Mouse (Mus musculus): ENCODE measurements around the gene Gm960.

Gm960 gene

DNA sequence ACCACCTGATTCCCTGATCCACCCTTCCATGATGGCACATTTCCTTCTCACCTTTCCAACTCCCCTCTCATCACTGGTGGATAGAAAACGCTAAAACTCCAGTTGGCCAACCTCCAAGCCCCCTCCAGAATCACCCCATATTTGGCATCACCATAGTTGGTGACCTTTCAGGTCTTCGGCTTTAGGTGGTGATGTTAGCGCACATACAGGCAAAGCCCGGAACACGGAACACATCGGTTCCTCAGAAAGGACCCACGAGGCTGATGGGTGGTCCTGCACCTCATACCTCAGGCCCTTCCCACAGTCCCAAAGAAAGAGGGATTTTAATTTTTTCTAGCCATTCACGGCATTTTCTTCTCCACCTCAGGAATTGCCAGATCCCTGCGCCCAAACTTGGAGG, 747 bp downstream of the Gm960 start:
- H3K27me3 ChIP-seq (ENCODE audit: control insufficient read depth, insufficient read depth, low read length, poor library complexity, severe bottlenecking): no peaks in the 10 kb centered on the region
- no peaks in the 10 kb centered on the region for H3K36me3 ChIP-seq (ENCODE audit: control insufficient read depth, insufficient read depth, low read length, poor library complexity, severe bottlenecking)
- DNase-seq (ENCODE audit: low read depth, low spot score): no peak

DNA sequence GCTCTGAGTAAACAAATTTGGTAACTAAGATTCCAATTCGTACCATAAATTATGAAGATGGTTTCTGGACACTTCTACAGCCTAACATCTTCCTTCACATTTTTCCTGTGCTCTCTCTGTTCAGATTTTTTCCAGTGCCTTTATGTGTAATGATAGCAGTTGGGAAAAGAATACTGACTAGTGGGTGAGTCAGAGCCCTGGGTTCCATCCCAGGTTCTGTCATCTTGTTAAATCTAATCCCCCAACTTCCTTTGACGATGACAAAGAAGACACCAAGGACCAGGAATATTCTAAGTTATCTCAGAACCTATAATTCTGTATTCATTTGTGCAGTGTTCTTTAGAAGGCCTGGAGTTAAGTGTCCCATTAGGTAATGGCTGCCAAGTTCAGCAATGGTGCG, 1.3 kb downstream of the Gm960 start:
- DNase-seq (ENCODE audit: low read depth, low spot score): no peak

GRCm38 (mm10) chr19:4694346-4694745, 4.1 kb downstream of the Gm960 start:
- Histone ChIP-seq H3K36me3 (ENCODE audit: control insufficient read depth, insufficient read depth, low read length, poor library complexity, severe bottlenecking) (no peaks in the 10 kb centered on the region), H3K27me3 (ENCODE audit: control insufficient read depth, insufficient read depth, low read length, poor library complexity, severe bottlenecking) (no peaks in the 10 kb centered on the region)
- DNase-seq (ENCODE audit: low read depth, low spot score): no peak

More for the DNA sequence above, 1.3 kb downstream of the Gm960 start:
- Histone ChIP-seq H3K27me3 (ENCODE audit: control insufficient read depth, insufficient read depth, low read length, poor library complexity, severe bottlenecking) (no peaks in the 10 kb centered on the region), H3K36me3 (ENCODE audit: control insufficient read depth, insufficient read depth, low read length, poor library complexity, severe bottlenecking) (no peaks in the 10 kb centered on the region)

DNA sequence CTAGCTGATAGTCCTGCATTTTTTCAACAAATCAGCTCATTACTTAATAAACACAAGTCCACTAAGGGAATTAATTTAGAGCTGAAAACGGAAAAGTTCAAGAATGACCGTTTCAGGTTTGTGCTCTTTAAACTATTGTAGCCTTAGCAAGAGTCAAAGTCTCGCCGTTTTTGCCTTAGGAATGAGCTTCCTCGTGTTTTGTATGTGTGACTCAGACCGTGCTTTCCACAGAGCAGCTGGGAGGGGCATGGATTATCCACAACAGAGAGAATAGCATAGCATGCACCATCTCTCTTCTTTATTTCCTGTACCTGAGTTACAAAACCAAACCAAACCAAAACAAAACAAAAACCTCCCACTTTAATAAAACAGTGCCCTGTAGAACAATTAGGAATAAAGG, 26.1 kb downstream of the Gm960 start:
- DNase-seq (ENCODE audit: low read depth, low spot score): no peak
- H3K27me3 ChIP-seq (ENCODE audit: control insufficient read depth, insufficient read depth, low read length, poor library complexity, severe bottlenecking): no peaks in the 10 kb centered on the region
- H3K36me3 ChIP-seq (ENCODE audit: control insufficient read depth, insufficient read depth, low read length, poor library complexity, severe bottlenecking): no peaks in the 10 kb centered on the region

DNA sequence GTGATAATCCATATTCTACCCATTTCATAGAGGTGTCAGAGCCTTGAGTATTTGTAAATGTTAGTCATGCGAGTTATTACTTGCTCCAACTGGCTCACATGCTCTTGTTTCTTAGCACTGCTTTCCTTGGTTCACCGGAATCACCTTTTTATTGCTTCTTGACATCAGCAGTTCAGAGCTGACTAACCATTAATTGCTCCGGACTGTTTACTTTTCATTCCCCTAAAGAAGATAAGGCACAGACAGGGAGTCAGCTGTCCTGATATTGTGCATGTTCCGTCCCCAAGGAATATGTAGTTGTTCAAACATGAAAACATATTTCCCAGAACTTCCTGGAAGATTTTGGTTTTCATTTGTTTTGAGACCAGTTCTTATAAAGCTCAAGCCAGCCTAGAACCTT, 27.7 kb downstream of the Gm960 start:
- H3K36me3 ChIP-seq (ENCODE audit: control insufficient read depth, insufficient read depth, low read length, poor library complexity, severe bottlenecking): no peaks in the 10 kb centered on the region
- DNase-seq (ENCODE audit: low read depth, low spot score): no peak

DNA sequence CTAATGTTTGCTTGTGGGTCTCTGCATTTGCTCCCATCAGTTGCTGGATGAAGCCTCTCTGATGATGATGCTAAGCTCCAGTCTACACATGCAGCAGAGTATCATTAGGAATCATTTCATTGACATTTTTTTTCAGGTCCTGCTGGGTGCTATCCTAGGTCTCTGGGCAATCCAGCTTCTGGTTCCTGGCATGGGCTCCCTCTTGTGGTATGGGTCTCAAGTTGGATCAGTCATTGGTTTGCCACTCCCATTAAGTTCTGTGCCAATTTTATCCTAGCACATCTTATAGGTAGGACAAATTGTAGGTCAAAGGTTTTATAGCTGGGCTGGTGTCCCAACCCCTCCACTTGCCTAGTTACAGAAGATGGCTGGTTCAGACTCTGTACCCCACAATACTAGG, 31.7 kb downstream of the Gm960 start:
- Histone ChIP-seq H3K36me3 (ENCODE audit: control insufficient read depth, insufficient read depth, low read length, poor library complexity, severe bottlenecking) (no peaks in the 10 kb centered on the region), H3K27me3 (ENCODE audit: control insufficient read depth, insufficient read depth, low read length, poor library complexity, severe bottlenecking) (no peaks in the 10 kb centered on the region)
- peak; percentile 4 for DNase-seq (ENCODE audit: low read depth, low spot score)

More for the DNA sequence above, 27.7 kb downstream of the Gm960 start:
- no peaks in the 10 kb centered on the region for H3K27me3 ChIP-seq (ENCODE audit: control insufficient read depth, insufficient read depth, low read length, poor library complexity, severe bottlenecking)

- Histone ChIP-seq H3K36me3 (ENCODE audit: control insufficient read depth, insufficient read depth, low read length, poor library complexity, severe bottlenecking) (no peaks in the 10 kb centered on the region), H3K27me3 (ENCODE audit: control insufficient read depth, insufficient read depth, low read length, poor library complexity, severe bottlenecking) (no peaks in the 10 kb centered on the region)
- no peak for DNase-seq (ENCODE audit: low read depth, low spot score)
Observed at GRCm38 (mm10) chr19:4658156-4658555, 40.3 kb downstream of the Gm960 start.

GRCm38 (mm10) chr19:4646917-4647492, 51.5 kb downstream of the Gm960 start:
- Histone ChIP-seq H3K27me3 (ENCODE audit: control insufficient read depth, insufficient read depth, low read length, poor library complexity, severe bottlenecking) (no peaks in the 10 kb centered on the region), H3K36me3 (ENCODE audit: control insufficient read depth, insufficient read depth, low read length, poor library complexity, severe bottlenecking) (no peaks in the 10 kb centered on the region)
- no peak for DNase-seq (ENCODE audit: low read depth, low spot score)

- Histone ChIP-seq H3K27me3 (ENCODE audit: control insufficient read depth, insufficient read depth, low read length, poor library complexity, severe bottlenecking) (no peaks in the 10 kb centered on the region), H3K36me3 (ENCODE audit: control insufficient read depth, insufficient read depth, low read length, poor library complexity, severe bottlenecking) (no peaks in the 10 kb centered on the region)
- no peak for DNase-seq (ENCODE audit: low read depth, low spot score)
Observed at GRCm38 (mm10) chr19:4644271-4644670, 54.2 kb downstream of the Gm960 start.

DNA sequence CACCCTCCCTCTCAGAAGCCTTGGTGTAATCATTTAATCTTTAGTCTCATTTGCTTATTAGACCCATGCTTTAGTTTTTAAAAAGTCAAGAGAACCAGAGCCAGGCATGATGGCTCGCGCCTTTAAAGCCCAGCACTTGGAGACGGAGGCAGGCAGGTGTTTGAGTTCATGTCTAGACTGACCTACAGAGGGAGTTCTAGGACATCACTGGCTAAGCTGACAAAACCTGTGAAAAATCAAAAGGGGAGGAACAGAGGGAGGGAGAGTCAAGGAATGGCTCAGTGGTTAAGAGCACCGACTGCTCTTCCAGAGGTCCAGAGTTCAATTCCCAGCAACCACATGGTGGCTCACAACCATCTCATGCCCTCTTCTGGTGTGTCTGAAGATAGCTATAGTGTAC, 62.5 kb downstream of the Gm960 start:
- no peaks in the 10 kb centered on the region for H3K36me3 ChIP-seq (ENCODE audit: control insufficient read depth, insufficient read depth, low read length, poor library complexity, severe bottlenecking)
- no peaks in the 10 kb centered on the region; the same call in 1 of the 2 replicates for H3K27me3 ChIP-seq (ENCODE audit: control insufficient read depth, insufficient read depth, low read length, poor library complexity, severe bottlenecking)
- DNase-seq (ENCODE audit: low read depth, low spot score): no peak

DNA sequence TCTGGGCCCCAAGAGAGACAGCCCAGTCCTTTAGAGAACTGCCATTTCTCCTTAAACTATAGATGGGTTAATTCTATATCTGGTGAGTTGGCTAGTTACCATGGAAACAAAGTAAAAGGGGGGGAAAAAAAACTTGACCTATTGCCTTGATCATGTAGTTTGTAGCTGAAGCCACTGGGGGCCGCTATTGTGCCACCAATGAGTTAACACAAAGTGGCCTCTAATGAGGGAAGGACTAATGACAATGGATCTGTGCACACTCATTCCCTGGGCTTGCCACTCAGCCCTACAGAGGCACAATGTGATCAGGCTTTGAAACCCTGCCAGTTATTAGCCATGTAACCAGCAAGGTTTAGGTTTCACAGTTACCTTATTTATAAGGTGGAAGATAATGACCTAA, 69.6 kb downstream of the Gm960 start:
- H3K27me3 ChIP-seq (ENCODE audit: control insufficient read depth, insufficient read depth, low read length, poor library complexity, severe bottlenecking): no peaks in the 10 kb centered on the region
- DNase-seq (ENCODE audit: low read depth, low spot score): peak; percentile 84
- H3K36me3 ChIP-seq (ENCODE audit: control insufficient read depth, insufficient read depth, low read length, poor library complexity, severe bottlenecking): no peaks in the 10 kb centered on the region

GRCm38 (mm10) chr19:4625829-4626535, 72.5 kb downstream of the Gm960 start:
- DNase-seq (ENCODE audit: low read depth, low spot score): no peak
- no peaks in the 10 kb centered on the region for H3K27me3 ChIP-seq (ENCODE audit: control insufficient read depth, insufficient read depth, low read length, poor library complexity, severe bottlenecking)
- H3K36me3 ChIP-seq (ENCODE audit: control insufficient read depth, insufficient read depth, low read length, poor library complexity, severe bottlenecking): no peaks in the 10 kb centered on the region

GRCm38 (mm10) chr19:4625179-4625828, 73.2 kb downstream of the Gm960 start, which contains the start of gene Rce1:
Rce1 (minus strand) TSS chr19:4625641.
- Histone ChIP-seq H3K27me3 (ENCODE audit: control insufficient read depth, insufficient read depth, low read length, poor library complexity, severe bottlenecking) (no peaks in the 10 kb centered on the region), H3K36me3 (ENCODE audit: control insufficient read depth, insufficient read depth, low read length, poor library complexity, severe bottlenecking) (no peaks in the 10 kb centered on the region)
- peak; percentile 91 for DNase-seq (ENCODE audit: low read depth, low spot score)

DNA sequence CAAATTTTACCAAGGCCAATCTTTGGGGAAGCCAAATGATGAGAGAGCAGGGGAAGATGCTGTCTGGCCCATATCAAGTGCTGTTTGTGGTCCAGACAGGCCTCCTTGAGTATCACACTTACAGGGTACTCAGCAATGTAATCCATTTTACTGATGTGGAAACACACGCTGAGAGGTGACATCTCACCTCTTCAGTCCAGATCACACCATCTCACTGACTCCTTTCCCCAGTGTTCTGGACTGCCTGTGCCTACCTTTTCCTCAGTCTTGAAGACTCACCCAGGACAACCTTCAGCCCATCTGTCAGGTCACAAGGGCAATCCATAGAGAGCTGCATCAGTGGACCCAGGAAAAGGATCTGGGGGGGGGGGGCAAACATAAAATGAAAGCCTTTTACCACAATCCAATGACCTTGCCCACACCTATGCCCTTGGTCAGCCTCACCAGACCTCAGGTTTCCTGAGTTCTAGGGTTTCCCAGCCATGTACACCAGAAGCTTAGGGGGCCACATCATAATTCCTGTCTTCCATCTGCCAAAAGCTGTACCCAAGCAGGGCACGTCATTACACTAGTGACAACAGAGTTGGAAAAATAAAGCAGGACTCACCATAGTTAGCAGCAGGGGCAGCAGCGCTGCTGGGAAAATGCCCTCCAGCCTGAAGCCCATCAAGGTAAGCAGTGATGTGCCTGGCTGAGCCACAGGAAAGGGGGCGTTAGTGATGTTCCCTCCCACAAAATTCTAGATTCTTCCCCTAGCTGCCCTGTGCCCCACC, 73.9 kb downstream of the Gm960 start:
- Histone ChIP-seq H3K27me3 (ENCODE audit: control insufficient read depth, insufficient read depth, low read length, poor library complexity, severe bottlenecking) (no peaks in the 10 kb centered on the region), H3K36me3 (ENCODE audit: control insufficient read depth, insufficient read depth, low read length, poor library complexity, severe bottlenecking) (no peaks in the 10 kb centered on the region)
- no peak for DNase-seq (ENCODE audit: low read depth, low spot score)

DNA sequence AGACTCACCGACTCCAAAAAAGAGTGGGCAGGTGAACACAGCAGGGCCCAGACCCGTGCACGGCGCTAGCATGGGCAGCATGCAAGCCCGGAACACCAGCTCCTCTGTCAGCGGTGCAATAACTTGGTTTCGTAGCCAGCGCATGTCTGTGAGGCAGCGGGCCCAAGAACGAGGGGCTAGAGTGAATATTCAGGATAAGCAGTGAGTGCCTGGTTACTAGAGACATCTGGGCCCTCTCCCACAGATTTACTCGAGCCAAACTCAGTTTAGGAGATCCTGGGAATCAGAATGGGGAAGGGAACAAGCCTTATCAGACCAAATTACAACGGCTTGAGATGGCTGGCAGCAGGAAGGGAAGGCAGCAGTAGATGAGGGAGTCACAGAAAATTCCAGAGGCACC, 74.5 kb downstream of the Gm960 start:
- Histone ChIP-seq H3K36me3 (ENCODE audit: control insufficient read depth, insufficient read depth, low read length, poor library complexity, severe bottlenecking) (no peaks in the 10 kb centered on the region), H3K27me3 (ENCODE audit: control insufficient read depth, insufficient read depth, low read length, poor library complexity, severe bottlenecking) (no peaks in the 10 kb centered on the region)
- DNase-seq (ENCODE audit: low read depth, low spot score): no peak

Measured in splenic B cell, adult 2 months (primary cell).